Mouse (Mus musculus): ENCODE data around the gene Ky.

The Ky gene

DNA sequence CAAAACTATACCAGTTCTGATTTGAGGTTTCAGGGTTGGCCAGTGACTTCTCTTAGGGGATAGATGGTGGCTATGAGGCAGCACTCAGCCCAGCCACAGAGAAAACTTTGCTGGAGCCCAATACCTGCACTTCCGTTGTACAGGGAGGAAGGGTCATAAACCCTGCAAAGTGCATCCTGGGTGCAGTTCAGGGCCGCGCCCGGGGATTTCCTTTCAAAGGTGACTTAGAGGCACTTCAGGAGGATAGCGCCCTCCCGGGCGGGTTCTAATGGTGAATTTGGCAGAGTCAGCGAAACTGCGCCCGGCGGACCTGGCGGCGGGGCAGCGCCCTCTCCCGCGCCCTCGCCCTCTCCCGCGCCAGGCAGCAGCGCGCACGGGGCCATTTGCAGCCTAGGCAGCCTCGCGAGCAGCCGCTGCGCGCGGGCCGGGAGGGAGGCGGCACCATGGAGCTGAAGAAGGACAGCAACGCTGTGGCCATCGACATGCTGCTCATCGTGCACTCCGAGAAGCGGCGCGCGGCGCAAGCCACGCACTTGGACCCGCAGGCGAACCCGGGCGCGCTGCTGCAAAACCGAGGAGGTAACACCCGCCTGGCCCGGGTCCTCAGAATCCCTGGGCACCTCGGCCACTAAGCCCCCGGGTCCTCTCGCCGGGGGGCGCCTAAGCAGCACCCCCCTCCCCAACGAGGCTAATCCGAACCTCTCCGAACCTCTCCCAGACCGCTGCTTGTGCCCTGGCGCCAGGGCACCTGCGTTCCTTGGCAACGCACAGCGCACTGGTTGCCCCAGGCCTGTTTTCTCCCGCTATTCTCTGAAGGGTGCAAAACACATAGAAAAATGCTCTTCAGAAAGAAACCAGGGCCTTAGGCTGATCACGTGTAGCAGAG, at the start of gene Ky:
Gene Ky, plus strand, starts transcription at position 51 of the 886 bp plus-strand sequence.
- DNase-seq (ENCODE audit: low spot score): no peak

- DNase-seq (ENCODE audit: low spot score): no peak
Measured at GRCm38 (mm10) chr9:102462251-102462650, 43.3 kb upstream of the Ky start.

GRCm38 (mm10) chr9:102465044-102465443, 40.5 kb upstream of the Ky start:
- no peak for DNase-seq (ENCODE audit: low spot score)

GRCm38 (mm10) chr9:102465726-102466125, 39.8 kb upstream of the Ky start:
- no peak for DNase-seq (ENCODE audit: low spot score)

GRCm38 (mm10) chr9:102470076-102470819, 35.3 kb upstream of the Ky start:
- DNase-seq (ENCODE audit: low spot score): no peak

GRCm38 (mm10) chr9:102477767-102478450, 27.6 kb upstream of the Ky start:
- DNase-seq (ENCODE audit: low spot score): no peak

DNA sequence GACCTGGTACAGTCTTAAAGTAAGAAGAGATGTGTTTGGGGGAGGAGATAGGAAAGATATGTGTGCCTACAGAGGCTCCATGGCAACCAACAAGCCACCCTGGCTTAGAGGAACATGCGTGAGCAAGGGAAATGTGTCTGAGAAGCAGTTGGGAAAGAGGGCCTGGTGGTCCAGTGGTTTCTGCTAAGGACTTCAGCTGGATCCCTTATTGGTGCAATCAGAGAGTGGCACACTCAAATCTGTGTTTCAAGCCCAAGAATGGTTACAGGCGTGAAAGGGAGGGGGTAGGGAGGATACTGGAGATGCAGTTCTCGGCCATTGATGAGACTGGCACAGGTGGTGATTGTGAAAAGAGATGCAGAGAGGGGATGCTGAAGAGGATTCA, 27.1 kb upstream of the Ky start:
- DNase-seq (ENCODE audit: low spot score): no peak

DNA sequence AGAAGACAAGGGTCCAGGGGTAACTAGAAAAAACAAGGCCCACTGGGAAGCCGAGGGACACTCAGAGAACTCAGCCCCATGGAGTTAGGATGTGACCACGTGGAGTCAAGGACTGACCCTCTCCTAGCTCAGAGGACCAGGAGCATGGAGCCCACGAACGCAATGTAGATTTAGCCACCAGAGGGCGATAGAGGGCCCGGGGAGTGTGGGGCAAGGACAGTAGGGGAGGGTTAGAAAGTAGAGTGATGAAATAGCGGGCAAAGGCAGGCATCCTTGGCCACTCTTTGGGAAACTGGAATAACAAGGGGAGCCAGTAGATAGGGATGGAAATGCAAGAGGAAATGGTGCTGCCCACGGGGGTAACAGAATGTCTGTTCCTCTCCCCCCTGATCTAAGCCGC, 26.5 kb upstream of the Ky start:
- peak; percentile 15 for DNase-seq (ENCODE audit: low spot score)

- no peak for DNase-seq (ENCODE audit: low spot score)
Measured at GRCm38 (mm10) chr9:102492031-102492795, 13.3 kb upstream of the Ky start.

DNA sequence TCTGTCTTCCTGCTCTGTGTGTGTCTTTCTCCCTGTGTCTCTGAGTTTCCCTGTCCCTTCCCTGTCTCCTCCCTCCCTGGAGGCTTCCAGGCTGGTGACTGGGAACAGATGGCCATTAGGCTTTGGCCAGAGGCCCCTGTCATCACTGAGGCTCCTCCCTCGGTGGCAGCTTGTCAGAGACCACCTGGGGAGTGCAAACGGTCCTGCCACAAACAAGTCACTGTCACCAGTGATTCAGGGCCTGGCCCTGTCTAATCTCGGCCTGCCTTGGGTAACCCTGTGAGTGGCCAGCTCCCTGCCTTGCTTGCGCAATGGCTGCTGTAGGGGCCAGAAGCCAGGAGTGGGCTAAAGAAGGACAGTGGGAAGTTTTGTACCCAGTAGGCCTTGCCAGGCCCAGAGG, 12.5 kb upstream of the Ky start:
- no peak for DNase-seq (ENCODE audit: low spot score)

GRCm38 (mm10) chr9:102493916-102494315, 11.6 kb upstream of the Ky start:
- DNase-seq (ENCODE audit: low spot score): no peak

GRCm38 (mm10) chr9:102494454-102494853, 11.1 kb upstream of the Ky start:
- no peak for DNase-seq (ENCODE audit: low spot score)

- no peak for DNase-seq (ENCODE audit: low spot score)
Measured at GRCm38 (mm10) chr9:102495266-102495665, 10.3 kb upstream of the Ky start.

DNA sequence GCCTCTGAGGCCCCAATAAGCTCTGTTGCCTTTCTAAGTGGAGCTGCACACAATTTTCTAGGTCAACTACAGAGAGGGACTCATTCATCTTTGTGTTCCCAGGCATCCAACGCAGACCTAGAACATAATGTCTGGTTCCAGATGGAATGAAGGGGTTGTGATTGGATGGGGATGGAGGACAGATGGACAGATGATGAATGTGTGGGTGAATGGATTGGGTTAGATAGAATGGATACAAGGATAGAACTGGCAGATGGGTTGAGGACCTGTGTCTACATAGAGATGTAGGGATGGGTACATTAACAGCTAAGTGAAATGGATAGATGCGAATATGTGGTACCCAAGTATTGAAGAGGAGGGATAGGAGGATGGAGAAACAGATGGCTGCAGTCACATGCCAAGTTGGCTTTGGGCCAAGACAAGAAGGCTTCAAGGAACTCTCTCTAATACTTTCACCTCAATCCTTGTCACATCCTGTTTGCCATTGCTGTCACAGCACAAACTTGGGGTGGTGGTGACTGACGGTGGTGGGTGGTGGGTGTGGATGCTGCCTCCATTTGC, 9.0 kb upstream of the Ky start:
- no peak for DNase-seq (ENCODE audit: low spot score)

- no peak for DNase-seq (ENCODE audit: low spot score)
Measured at GRCm38 (mm10) chr9:102497089-102497690, 8.4 kb upstream of the Ky start.

DNA sequence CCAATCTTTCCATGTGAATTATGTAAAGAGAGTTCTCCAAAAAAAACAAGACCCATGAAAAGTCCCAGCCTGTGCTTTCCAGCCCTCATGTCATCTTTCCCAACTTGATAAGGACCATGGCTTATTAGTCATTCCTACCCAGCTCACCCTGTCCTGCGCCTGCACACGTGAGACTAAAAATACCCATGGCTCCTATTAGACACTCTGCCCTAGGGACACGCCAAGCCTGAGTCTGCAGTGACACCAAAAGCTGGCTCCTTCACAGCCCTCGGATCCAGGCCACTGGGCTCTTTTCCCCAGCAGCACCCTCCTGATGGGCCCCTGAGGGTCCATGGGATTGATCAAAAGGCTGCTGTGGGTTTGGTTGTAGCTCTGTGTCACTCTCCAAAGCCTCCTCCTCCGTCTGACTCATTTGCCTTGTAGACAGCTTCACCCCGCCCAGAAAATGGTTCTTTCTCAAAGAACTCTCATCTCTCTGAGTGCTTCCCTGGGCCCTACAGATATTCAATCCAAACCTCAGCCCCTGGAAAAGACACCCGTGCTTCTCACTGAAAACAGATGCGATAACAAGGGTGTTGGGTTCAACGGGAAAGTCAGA, 7.6 kb upstream of the Ky start:
- no peak for DNase-seq (ENCODE audit: low spot score)

DNA sequence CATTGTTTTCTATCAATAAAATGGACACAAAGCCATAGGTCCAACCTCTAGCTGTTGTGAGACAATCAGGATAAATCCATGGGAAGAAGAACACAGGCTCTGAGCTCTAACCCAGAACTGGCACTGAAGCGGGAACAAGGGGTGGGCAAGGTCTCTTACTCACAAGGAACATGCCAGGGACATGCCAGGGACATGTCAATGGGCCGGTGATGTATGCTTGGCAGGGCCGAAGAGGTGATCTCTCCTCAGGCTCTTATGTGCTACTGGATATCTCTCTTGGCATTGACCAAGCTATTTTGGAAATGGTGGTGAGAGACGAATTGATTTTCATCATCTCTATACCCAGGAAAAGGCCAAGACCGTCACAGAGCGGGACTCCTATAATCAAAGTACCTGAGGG, 6.8 kb upstream of the Ky start:
- DNase-seq (ENCODE audit: low spot score): no peak

- no peak for DNase-seq (ENCODE audit: low spot score)
Measured at GRCm38 (mm10) chr9:102499266-102499665, 6.3 kb upstream of the Ky start.

- no peak for DNase-seq (ENCODE audit: low spot score)
Measured at GRCm38 (mm10) chr9:102499746-102500145, 5.8 kb upstream of the Ky start.

DNA sequence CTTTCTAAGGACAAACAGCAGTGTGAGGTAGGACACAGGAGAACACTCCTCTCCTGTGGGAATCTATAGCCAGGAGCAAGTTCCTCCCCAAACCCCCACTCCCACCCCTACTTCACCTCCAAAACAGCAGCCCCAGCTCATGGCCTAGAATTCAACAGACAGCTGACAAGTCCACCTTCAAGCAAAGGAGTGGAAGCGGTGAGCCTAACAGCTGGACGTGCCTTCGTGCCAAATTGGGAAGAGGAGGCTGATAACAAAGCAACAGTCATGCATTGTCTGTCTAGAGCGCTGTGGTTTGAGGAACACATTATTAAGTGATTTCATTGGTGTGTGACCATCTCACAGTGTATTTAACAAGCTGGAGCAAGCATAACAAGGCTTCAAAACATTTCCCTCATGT, 4.4 kb upstream of the Ky start:
- no peak for DNase-seq (ENCODE audit: low spot score)

Measured in c-Kit-positive CD71-positive TER-119-positive erythroid progenitor cells, embryonic 14.5 days (primary cell).